Mouse (Mus musculus): ENCODE measurements at regions not wholly inside any gene's neighbourhood (a gene's known extent, or its start where the extent isn't known, plus 50 kb on each side); places are given as distances from the start of the nearest gene placed in this dataset.
"Not testable (repeated sequence)": the region's sequence is repeated elsewhere in the genome, so short reads cannot be mapped to it uniquely, and the experiment has no call there.

DNA sequence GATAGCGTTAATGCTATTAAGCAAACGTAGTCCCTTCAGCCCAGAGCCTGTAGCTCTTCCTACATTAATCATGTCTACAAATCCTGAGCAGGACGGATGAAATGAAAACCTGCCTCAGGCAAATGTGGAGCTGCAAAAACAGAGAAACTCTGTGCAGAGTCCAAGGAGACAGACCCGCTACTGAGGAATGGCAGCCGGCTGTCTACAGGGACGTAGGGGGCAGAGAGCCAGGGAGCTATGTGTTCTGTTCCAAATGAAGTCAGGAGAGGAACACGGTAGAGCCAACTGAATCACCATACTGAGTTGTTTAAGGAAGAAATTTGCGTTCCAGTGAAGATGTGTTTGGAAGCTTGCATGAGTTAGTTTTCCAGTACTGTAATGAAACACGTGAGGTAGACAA, 217.3 kb downstream of the Matn1 start:
- no peak for DNase-seq (ENCODE audit: low spot score)

DNA sequence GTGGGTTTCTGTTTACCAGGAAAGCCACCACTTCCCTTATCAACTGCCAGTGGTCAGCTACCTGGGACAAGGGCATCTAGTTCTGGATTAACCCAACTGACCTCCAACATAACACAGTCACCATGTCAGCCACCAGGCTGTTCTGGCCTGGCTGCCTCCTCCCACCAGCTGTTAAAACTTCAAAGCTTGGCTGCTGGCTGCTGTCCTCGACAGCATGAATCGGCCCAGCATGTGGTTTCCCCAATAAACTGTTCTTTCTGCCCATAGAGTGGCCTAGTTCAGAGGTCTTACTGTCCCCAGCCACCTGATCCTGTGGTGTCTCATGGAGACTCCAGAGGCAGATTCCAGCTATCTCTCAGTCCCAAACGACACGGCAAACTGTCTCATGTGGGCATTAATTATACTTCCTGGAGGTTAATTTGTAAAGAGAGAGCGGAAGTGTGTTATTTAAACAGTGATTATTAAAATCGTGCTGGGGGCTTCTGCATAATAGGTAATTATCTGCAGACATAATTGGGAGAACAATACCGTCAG, 219.7 kb downstream of the Matn1 start:
- no peak for DNase-seq (ENCODE audit: low spot score)

DNA sequence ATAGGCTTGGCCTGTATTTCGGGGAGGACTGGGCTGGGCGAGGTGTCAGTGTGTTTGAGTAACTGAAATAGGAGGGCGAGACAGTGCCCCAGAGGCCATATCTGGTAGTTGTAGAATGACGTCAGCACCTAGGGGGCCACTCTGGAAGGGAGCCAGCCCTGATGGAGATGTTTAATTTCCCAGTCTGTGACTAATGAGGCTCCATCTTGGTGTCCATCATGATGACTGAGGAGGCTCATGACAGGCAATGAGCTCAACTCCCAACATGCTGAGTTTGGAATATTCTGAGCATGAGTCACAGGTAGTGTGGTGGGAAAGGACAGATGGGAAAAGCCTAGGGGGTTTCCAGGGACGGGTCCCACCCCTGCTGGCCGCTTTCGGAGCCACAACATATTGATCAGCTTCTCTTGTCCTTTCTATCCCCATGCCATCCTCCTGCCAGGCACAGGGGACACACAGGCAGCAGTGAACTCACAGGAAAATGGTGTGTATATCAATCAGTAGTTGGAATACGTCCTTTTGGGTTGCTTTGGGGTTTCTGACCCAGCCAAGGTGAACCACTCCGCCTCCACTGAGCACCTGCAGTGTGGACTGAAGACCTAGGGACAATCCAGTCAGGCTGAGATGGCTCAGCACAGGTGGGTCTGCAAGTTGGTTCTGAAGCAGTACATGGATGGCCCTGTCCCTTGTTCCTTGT, 222.5 kb downstream of the Matn1 start:
- DNase-seq (ENCODE audit: low spot score): no peak

DNA sequence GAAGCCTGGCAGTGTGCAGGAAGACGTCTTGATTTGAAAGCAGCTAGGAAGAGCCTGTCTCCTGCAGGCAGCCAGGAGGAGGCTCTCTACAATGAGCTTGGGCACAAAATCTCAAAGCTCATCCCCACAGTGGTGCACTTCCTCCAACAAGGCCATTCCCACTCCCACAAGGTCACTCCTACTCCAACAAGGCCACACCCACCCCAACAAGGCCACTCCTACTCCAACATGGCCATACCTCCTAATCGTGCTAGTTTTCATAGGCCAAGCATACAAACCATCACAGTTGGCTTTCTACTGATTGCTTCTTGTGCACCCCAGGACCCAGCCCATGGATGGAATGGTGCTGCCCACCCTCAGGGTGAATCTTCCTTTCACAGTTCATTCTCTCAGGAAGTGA, 223.7 kb downstream of the Matn1 start:
- DNase-seq (ENCODE audit: low spot score): no peak

DNA sequence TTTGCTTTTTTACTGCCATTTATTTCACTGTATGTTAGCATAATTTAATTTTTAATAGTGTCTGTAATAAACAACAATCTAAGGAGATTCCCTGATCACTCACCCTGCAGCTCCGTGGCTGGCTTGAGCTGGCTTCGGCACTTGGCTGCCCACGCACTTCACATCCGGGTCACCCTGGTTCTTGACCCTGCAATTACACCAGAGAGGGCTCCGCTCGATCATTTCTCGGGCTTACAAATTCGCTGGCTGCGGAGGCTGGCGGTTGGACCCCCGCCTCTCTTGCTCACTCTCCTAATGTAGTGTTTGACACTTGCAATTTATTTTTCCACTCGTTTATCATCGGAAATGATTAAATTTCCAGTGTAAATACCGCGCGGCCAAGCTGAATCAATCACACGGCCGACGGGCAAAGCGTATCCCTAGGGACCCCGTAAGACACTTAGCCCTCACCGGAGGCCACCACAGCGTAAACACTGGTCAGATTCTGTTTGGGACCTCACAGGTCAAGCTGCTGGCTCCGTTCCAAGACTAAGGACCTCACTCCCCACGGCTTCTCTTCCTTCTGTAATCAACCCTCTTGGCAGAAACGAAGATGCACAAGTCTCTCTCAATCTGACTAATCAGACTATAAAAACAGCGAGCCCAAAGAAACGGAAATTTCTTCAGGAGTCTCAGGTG, 229.7 kb downstream of the Matn1 start:
- DNase-seq (ENCODE audit: low spot score): no peak

DNA sequence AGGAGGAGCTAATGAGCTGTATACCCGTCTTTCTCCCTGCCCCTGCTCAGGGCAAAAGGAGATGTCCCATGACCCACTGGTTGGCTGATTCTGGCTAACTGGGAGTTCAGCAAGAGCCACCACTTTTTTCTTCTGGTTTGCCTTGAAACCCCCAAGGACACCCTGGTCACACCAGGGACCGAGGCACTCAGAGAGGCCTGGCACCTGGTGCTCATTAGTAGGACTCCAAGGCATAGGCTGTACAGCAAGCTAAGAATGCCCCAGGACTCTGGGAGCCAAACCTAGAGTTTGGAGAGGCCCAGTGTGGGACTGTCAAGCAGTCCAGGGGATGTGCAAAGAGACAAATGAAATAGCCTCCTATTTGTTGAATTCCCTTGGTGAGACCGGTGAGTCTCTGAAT, 232.5 kb downstream of the Matn1 start:
- DNase-seq (ENCODE audit: low spot score): no peak

DNA sequence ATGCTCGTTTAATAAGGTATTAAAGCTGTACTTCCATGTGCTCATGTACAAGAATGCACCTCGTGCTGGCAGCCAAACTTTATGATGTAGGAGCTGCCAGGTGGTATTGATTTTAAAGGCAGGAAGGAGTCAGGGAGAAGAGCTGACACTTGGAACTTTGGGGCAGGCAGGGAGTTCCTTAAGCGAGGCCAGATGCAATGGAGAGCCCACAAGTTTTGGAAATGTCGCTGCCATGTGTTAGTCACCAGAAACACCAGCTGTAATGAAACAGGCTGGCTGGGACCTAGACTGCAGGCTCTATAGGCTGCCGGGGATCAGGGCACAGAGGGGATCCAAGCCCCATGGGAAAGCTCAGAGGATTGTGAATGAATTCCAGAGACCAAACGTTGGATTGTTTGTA, 233.7 kb downstream of the Matn1 start:
- no peak for DNase-seq (ENCODE audit: low spot score)

DNA sequence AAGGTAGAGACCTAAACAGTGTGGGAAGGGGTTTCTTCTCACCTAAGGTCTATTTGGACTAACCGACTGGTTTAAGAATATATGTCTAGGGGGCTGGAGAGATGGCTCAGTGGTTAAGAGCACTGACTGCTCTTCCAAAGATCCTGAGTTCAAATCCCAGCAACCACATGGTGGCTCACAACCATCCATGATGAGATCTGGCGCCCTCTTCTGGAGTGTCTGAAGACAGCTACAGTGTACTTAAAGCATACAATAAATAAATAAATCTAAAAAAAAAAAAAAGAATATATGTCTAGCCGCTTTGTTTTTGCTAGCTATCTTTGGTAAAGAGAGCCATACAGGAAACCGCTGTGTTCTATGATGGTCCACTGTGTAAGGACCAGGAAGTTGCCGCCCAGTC, 234.5 kb downstream of the Matn1 start:
- not testable (repeated sequence) for DNase-seq (ENCODE audit: low spot score)

DNA sequence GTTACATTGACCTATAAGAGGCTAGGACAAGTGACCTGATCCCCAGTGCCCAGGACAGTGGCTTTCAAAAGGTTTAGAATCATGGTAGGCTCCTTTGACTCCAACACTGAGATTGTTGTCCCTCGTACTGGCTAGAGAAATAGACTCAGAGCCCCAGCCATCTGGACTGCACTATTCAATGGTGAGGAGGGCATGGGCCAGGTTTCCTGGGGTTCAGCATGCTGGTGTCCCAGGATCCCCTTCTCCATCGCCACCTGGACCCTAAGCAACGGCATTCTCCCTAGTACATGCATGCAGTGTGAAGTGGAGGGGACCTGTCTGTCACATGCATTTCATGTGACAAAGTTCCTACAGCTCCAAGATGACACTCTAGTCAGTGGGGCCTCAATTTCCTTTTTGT, 243.9 kb downstream of the Matn1 start:
- no peak for DNase-seq (ENCODE audit: low spot score)

DNA sequence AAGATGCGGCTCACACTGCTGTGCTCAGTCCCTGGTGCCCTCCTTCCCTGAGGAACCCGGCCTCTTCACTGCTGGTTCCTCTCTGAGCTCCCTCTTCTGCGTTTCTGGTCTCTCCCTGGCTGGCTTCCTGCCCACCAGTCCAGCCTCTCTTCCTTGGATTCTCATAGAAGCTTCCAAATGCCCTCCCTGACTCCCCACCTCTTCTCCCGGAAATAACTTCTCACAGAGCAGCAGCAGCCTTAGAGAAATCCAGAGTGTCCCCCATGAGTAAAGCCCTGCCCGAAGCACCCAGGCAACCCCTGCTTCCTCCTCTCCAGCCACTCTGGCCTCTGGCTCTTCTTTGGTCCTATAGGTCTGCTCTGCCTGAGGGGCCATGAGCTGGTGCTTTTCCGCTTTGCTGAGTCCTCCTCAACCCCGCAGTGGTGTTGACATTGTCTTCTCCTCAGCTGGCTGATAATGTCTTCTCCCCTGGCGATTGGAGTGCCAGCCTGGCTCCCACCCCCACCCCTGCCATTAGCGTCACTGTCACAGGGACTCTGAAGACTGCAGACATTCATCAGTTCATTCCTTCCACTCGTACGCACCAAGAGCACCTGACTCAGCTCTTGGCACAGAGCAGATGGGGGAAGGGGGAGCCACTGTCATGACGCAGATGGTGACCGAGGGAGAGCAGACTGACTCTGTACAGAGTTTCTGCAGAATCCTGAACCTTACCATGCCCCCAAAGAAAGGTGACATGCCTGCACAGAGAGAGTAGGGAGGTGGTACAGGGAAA, 247.1 kb downstream of the Matn1 start:
- DNase-seq (ENCODE audit: low spot score): no peak

DNA sequence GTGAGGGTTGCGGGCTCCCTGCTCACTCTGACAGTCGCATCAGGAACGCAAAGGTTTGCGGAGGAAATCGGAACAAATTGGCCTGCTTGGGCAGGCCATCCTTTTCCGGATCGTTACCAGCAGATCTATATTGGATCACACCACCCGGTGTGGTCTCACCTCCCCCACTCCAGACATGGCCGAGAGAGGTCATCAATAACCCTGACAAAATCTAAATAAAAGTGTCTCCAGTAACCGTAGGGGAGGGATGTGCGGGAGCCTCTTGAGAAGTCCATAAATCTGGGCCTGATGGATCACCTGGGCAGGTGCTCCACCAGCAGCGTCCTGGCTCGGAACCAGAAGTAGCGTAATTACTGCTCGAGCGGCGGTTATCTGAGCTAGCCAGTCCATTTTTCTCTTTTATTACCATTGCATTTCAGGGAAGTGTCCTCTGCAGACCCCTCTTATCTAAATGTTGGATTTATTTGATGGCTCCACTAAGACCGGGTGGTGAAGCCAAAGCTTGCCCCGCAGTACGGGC, 249.8 kb downstream of the Matn1 start:
- DNase-seq (ENCODE audit: low spot score): no peak

DNA sequence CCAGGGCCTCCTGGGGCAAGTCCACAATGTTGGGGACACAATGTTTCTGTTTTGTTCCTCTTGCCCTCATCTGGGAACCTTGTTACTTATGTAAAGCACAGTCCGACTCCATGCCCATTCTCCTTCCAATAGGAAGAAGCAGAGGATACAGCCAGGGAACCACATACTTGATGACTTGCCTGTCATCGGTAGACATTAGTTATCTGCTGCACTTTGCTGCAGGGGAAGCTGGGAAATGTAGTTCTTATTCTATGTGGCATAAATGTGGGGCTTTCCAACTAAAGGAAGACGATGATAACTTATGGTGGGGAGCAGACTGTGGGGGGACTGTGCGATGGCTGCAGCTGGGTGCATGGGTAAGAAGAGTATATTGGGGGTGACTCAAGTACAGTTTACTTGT, 252.0 kb downstream of the Matn1 start:
- DNase-seq (ENCODE audit: low spot score): no peak

DNA sequence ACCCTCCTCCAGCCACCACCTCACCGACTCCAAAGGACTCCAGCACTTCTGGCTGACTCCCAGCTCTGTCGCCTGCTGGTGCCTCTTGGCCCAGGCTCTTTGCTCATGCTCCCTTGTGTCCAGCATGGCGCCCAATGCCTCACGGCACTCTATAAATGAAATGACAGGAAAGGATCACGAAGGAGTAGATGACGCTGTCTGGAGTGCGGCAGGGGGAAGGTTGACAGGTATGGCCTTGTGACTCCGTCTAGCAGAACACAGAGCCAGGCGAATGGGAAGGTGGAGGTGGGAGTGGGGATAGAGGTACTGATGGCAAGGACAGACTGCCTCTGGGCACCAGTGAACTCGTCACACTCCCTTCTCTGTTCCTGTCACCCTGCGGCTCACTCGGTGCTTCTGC, 259.5 kb downstream of the Matn1 start:
- DNase-seq (ENCODE audit: low spot score): no peak

DNA sequence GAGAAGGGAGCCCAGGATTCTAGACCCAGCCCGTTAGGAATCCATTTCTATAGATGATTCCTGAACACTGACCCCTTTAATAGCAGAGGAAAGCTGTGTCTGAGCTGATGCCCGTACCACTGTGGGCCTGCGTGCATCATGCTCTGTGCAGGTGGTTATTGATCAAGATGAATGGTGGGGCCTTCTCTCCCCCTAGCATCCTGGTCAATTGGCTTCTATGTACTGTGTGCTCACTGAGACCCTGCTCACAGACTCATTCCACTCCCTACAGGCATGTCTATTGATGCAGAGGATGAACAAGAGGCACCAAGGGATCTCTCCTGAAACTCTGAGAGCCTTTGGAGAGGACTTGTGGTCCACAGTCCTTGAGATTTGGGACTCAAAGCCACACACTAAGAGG, 260.5 kb downstream of the Matn1 start:
- no peak for DNase-seq (ENCODE audit: low spot score)

DNA sequence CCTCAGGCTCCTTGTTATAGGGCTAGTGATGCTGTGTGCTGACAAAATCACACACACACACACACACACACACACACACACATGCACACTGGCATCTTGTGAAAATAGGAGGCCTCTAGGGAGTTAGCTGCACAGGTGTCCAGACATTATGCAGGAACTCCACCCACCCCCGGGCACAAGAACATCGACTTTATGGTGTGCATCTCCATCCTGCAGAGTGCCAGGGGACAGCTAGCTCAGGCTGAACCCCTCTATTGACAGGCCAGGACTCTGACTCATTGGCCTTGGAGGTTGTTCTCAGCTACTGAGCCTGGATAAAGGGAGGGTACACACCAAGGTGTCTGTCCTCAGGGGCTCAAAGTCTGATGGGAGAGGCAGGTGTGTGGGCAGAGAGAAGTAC, 260.9 kb downstream of the Matn1 start:
- DNase-seq (ENCODE audit: low spot score): no peak

DNA sequence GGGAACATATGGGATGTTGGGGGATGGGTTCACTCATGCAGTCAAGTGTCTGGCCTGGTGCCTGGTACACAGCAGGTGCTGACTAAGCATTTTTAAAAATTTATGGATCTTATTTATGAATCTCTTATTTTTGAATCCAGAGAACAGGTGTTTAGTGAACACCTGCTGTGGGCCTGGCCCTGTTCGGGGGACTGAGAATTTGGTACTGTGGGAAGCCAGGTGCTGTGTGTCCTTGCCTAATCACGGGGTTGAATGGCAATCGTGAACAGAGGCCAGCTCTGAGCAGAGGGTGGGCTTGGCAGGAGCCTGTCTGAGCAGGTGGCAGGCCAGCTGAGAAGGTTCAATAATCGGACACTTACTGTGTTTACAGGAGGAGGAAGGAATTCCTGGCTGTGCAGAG, 261.5 kb downstream of the Matn1 start:
- no peak for DNase-seq (ENCODE audit: low spot score)

DNA sequence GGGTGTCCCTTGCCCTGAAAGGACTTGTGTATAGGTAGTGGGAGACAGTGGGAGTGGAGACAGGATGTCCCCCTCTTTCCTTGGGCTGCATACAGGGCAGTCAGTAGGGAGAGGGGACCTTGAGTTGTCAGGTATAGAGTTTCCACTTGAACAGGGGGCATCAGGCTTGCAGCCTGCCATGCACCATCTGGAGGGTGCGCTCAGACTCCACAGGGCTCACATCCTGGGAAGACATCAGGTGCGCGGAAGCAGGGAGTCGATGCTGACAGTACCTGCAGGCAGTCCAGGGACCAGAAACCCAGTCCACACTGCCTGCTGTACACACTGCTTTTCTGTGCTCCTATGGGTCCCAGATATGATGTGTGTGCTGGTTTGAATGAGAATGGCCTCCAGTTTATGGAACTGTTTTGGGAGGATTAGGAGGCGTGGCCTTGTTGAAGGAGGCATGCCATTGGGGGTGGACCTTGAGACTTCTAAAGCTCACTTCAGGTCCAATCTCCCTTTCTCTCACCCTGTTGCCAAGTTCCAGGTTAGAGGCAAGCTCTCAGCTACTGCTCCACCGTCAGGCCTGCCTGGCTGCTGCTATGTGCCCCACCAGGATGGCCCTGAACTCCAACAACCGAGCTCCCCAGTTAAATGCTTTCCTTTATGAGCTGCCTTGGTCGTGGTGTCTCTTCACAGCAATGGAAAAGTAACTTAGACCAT, 262.1 kb downstream of the Matn1 start:
- no peak for DNase-seq (ENCODE audit: low spot score)

DNA sequence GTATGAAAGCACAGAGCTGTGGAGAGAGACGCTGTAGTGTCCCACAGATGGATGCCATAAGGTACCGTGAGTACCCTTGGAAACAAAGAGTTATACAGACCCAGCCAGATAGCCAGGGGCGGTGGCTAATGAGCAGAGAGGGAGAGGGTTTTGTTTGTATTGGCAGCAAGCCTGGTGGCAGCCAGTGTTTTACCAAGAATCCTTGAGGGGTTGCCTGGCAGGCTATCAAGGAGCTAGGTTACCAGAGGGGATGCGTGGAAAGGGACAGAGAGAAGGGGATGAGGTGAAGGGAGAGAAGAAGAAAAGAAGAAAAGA, 262.7 kb downstream of the Matn1 start:
- no peak for DNase-seq (ENCODE audit: low spot score)

DNA sequence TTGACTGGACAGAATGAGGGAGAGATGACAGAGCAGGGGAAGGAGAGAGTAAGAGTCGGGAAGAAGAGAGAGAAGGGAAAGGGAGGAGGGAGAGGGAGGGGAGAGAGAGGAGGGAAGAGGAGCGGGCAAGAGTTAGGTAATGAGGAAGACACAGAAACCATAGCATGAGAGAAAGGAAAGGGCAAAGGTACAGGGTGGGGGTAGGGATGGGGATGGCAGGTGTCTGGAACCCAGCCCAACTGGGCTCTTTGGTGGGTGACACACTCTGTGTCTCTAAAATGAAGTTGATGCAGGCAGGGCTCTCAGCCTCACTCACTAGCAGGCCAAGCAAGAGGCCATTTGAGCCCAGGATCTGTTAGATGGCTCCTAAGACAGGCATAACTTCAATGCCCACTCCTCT, 263.1 kb downstream of the Matn1 start:
- no peak for DNase-seq (ENCODE audit: low spot score)

DNA sequence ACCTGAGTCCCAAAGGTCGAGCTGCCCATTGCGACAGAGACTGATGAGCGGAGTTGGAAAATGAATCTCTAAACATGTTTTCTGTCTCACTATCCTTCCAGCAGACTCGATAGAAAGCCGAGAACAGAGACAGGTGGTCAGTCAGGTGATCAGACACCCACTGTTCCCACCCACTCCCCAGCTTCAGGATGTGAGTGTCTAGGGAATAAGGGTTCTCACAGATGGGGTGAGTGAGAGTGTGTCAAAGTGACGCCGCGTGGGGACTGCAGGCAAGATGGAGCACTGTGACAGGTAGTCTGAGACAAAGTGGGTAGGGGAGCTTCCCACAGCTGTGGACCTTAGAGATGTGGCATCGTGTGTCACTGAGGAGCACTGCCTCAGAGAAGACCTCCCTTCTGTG, 264.0 kb downstream of the Matn1 start:
- no peak for DNase-seq (ENCODE audit: low spot score)

DNA sequence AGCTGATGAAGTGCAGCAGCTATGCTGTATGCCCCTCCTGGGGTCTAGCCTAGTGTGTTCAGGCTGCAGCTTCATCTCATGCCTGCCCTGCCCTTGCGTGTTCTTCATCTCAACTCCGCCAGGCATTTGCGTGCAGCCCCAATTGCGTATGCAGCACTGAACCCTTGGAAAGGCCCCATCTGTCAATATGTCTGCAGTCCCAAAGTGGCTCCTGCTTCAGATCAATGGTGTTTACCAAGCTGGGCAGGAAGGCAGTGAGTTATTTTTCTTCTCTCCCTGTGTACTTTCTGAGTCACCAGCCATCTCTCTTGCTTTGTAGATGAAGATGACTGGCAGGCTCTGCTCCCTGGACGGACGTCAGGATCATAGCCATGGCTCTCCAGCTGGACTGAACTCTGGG, 264.5 kb downstream of the Matn1 start:
- DNase-seq (ENCODE audit: low spot score): no peak

DNA sequence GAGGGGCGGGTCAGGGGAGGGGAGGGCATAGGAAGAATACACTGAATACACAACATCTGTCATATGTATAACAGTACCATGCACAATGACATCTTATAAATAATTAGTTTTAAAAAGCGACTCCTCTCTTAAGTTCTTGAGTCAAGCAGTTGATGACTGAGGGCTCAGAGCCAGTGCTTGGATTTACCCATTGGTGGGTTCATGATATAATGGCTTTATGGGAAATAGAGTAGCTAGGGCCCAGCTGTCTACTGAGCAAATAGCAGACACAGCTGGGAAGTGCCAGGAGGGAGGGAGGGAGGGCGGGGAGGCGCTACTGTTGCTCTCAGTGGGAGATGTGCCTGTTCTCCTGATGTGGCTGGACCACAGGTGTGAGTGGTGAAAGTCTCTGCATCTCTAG, 268.5 kb downstream of the Matn1 start:
- no peak for DNase-seq (ENCODE audit: low spot score)
